Mouse (Mus musculus) large intestine, adult 2 months (tissue): ENCODE measurements at regions not wholly inside any gene's neighbourhood (a gene's known extent, or its start where the extent isn't known, plus 50 kb on each side); places are given as distances from the start of the nearest gene placed in this dataset.

Source experiments
- DNase-seq: peaks from one replicate; pipeline ENCODE4 v3.0.0-alpha.2; 2012; ENCODE audit warnings: low read depth, low spot score
- WGBS: fragments of 180-500 bp; shearing (Covaris S2); methylation state at CpG from one replicate; pipeline ENCODE4 v1.1.7; 2018; 5-methylcytosine and 5-hydroxymethylcytosine counted together

GRCm38 (mm10) chr13:63627184-63627893, 53.9 kb upstream of the Ptch1 start:
- 12% methylated on average over 20 of the region's 20 CpGs for WGBS
- peak; percentile 31 for DNase-seq

- no peak for DNase-seq
- WGBS: 93% methylated on average over 4 of the region's 4 CpGs
Observed at GRCm38 (mm10) chr13:63627894-63628287, 54.5 kb upstream of the Ptch1 start.

GRCm38 (mm10) chr13:63631771-63632347, 58.5 kb upstream of the Ptch1 start:
- DNase-seq: no peak
- 70% methylated on average over 5 of the region's 5 CpGs for WGBS

- no peak for DNase-seq
- 59% methylated on average over 2 of the region's 2 CpGs for WGBS
Observed at GRCm38 (mm10) chr13:63634294-63634693, 60.9 kb upstream of the Ptch1 start.

GRCm38 (mm10) chr13:63641649-63642226, 68.3 kb upstream of the Ptch1 start:
- WGBS: 72% methylated on average over 12 of the region's 12 CpGs
- DNase-seq: no peak

GRCm38 (mm10) chr13:63642617-63643016, 69.2 kb upstream of the Ptch1 start:
- DNase-seq: peak; percentile 21
- WGBS: 25% methylated on average over 5 of the region's 5 CpGs

GRCm38 (mm10) chr13:63643394-63643793, 70.0 kb upstream of the Ptch1 start:
- 50% methylated on average over 2 of the region's 2 CpGs for WGBS
- no peak for DNase-seq

- 81% methylated on average over 5 of the region's 5 CpGs for WGBS
- DNase-seq: no peak
Observed at GRCm38 (mm10) chr13:63644308-63644707, 70.9 kb upstream of the Ptch1 start.

GRCm38 (mm10) chr13:63649058-63649647, 75.8 kb upstream of the Ptch1 start:
- WGBS: 58% methylated on average over 3 of the region's 3 CpGs
- no peak for DNase-seq

- no peak for DNase-seq
- WGBS: 68% methylated on average over 6 of the region's 6 CpGs
Observed at GRCm38 (mm10) chr13:63654514-63654913, 81.1 kb upstream of the Ptch1 start.

- 85% methylated on average over 8 of the region's 8 CpGs for WGBS
- DNase-seq: no peak
Observed at GRCm38 (mm10) chr13:63657115-63657514, 83.7 kb upstream of the Ptch1 start.

GRCm38 (mm10) chr13:63659412-63659811, 86.0 kb upstream of the Ptch1 start:
- 91% methylated on average over 7 of the region's 7 CpGs for WGBS
- DNase-seq: no peak

- 60% methylated on average over 4 of the region's 4 CpGs for WGBS
- DNase-seq: no peak
Observed at GRCm38 (mm10) chr13:63660431-63660830, 87.0 kb upstream of the Ptch1 start.

GRCm38 (mm10) chr13:63668576-63668975, 95.2 kb upstream of the Ptch1 start:
- WGBS: 55% methylated on average over 4 of the region's 4 CpGs
- DNase-seq: no peak

GRCm38 (mm10) chr13:63669031-63669430, 95.6 kb upstream of the Ptch1 start:
- no peak for DNase-seq
- WGBS: 40% methylated on average over 2 of the region's 2 CpGs

- DNase-seq: no peak
- 53% methylated on average over 4 of the region's 4 CpGs for WGBS
Observed at GRCm38 (mm10) chr13:63672425-63672824, 99.0 kb upstream of the Ptch1 start.

- DNase-seq: no peak
- WGBS: 56% methylated on average over 2 of the region's 2 CpGs
Observed at GRCm38 (mm10) chr13:63677696-63678095, 104.3 kb upstream of the Ptch1 start.

GRCm38 (mm10) chr13:63678265-63679260, 105.2 kb upstream of the Ptch1 start:
- no peak for DNase-seq
- 71% methylated on average over 10 of the region's 10 CpGs for WGBS

- DNase-seq: peak; percentile 14
- 23% methylated on average over 4 of the region's 4 CpGs for WGBS
Observed at GRCm38 (mm10) chr13:63682341-63682740, 108.9 kb upstream of the Ptch1 start.

GRCm38 (mm10) chr13:63691974-63692373, 118.6 kb upstream of the Ptch1 start:
- DNase-seq: no peak
- WGBS: 62% methylated on average over 5 of the region's 5 CpGs
